Mouse (Mus musculus): ENCODE results near the gene Sh3kbp1.

GRCm38 (mm10) chrX:159995808-159996207 is 368.7 kb downstream of the Sh3kbp1 start:
- TF ChIP-seq CTCF (IDR thresholded peaks at IDR 0.05; ENCODE audit: low read depth) (no peak), EP300 (IDR thresholded peaks at IDR 0.05; ENCODE audit: low read depth) (no peak)
